Mouse (Mus musculus): ENCODE measurements around the gene Ubfd1. TPM values are rescaled to one million over a fixed set of nuclear protein-coding genes. Genes with fewer than 3 reads are reported as not detected.

Ubfd1 gene
- polyA plus RNA-seq, 1 experiment from 2014 or later: 98.4 TPM

DNA sequence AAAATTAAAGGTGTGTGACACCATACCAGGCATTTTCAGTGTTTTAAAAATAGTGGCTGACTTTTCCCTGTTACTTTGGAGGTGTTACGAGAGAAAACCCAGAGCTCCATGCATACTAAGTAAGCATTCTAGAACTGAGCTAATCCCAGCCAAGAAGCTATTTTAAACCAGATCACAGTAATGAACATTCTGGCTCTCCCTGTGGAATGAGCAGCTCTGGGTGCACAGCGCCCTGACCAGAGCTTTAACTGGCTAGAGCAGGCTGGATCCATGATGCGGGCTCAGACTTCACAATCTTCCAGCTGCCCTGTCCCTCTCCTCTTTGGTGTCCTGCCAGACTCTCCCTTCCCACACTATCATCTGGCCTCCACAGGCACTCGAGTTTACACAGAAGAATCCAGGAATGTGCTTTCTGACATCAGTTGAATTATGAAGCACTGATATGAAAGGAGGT lies 21.8 kb upstream of the Ubfd1 start:
- 90% methylated on average over 4 of the region's 4 CpGs for WGBS
- no peak overlapping the region for H3K27ac ChIP-seq (ENCODE audit: low read depth, low read length)
- no peaks in the 10 kb centered on the region for H3K4me1 ChIP-seq (ENCODE audit: control insufficient read depth, insufficient read depth, low read length)
- H3K27me3 ChIP-seq (ENCODE audit: control insufficient read depth, insufficient read depth, low read length): no peaks in the 10 kb centered on the region
- H3K9ac ChIP-seq (replicated peaks; ENCODE audit: low read depth, low read length): no peak overlapping the region
- H3K36me3 ChIP-seq (ENCODE audit: control insufficient read depth, insufficient read depth, low read length): peaks cover 19% of the 10 kb centered on the region; the same call in 1 of the 2 replicates
- H3K4me2 ChIP-seq (ENCODE audit: low read depth, low read length): no peak overlapping the region
- H3K9me3 ChIP-seq (ENCODE audit: control insufficient read depth, low read length): no peaks in the 10 kb centered on the region
- no peak overlapping the region for H3K4me3 ChIP-seq (ENCODE audit: low read depth, low read length)
- ATAC-seq (ENCODE audit: low read depth): no peak

DNA sequence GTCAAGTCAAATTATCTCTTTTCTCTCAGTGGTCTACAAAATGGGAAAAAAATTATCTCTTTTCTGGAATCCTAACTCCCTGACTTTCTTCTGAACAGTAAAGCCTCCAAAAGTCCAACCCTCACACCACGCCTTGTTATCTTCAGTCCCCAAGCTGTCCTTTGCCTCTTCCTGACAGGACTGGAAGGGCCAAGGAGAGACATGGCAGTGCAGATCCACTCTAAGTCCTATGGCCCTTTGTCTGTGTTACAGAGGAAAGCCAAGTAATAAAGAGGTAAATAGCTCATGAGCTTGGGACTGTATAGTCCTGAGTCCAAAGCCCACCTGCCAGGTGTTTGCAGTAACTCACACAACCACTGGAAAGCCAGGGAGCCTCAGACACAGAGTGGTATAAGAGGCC lies 21.3 kb upstream of the Ubfd1 start:
- WGBS: 97% methylated on average over 1 of the region's 1 CpGs
- peaks cover 19% of the 10 kb centered on the region; the same call in 1 of the 2 replicates for H3K36me3 ChIP-seq (ENCODE audit: control insufficient read depth, insufficient read depth, low read length)

DNA sequence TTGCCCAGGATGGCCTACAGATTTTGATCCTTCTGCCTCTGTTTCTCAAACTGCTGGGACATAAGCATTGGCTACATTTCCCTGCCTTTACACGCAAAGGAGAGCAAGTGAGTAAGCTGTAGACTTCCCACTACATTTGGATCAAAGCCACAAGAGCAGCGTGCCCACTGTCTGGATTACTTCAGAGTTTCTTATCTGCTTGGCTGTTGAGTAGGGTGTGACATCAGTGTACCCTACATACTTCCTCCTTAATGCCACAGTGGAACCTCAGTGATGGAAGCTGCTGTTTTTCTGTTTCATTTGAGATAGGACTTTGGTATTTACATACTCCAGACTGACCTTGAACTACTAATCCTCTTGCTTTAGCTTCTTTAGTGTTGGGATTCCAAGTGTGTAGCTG lies 20.2 kb upstream of the Ubfd1 start:
- H3K27me3 ChIP-seq (ENCODE audit: control insufficient read depth, insufficient read depth, low read length): no peaks in the 10 kb centered on the region
- no peak overlapping the region for H3K4me3 ChIP-seq (ENCODE audit: low read depth, low read length)
- no peaks in the 10 kb centered on the region for H3K9me3 ChIP-seq (ENCODE audit: control insufficient read depth, low read length)
- no peak overlapping the region for H3K9ac ChIP-seq (replicated peaks; ENCODE audit: low read depth, low read length)
- H3K4me1 ChIP-seq (ENCODE audit: control insufficient read depth, insufficient read depth, low read length): no peaks in the 10 kb centered on the region
- no peak overlapping the region for H3K4me2 ChIP-seq (ENCODE audit: low read depth, low read length)
- ATAC-seq (ENCODE audit: low read depth): no peak
- peaks cover 13% of the 10 kb centered on the region; the same call in 1 of the 2 replicates for H3K36me3 ChIP-seq (ENCODE audit: control insufficient read depth, insufficient read depth, low read length)
- 89% methylated on average over 2 of the region's 2 CpGs for WGBS
- H3K27ac ChIP-seq (ENCODE audit: low read depth, low read length): no peak overlapping the region

More for the DNA sequence above, 21.3 kb upstream of the Ubfd1 start:
- Histone ChIP-seq H3K9ac (replicated peaks; ENCODE audit: low read depth, low read length) (no peak overlapping the region), H3K4me3 (ENCODE audit: low read depth, low read length) (no peak overlapping the region), H3K4me1 (ENCODE audit: control insufficient read depth, insufficient read depth, low read length) (no peaks in the 10 kb centered on the region), H3K9me3 (ENCODE audit: control insufficient read depth, low read length) (no peaks in the 10 kb centered on the region), H3K27me3 (ENCODE audit: control insufficient read depth, insufficient read depth, low read length) (no peaks in the 10 kb centered on the region), H3K27ac (ENCODE audit: low read depth, low read length) (no peak overlapping the region), H3K4me2 (ENCODE audit: low read depth, low read length) (no peak overlapping the region)
- ATAC-seq (ENCODE audit: low read depth): no peak

DNA sequence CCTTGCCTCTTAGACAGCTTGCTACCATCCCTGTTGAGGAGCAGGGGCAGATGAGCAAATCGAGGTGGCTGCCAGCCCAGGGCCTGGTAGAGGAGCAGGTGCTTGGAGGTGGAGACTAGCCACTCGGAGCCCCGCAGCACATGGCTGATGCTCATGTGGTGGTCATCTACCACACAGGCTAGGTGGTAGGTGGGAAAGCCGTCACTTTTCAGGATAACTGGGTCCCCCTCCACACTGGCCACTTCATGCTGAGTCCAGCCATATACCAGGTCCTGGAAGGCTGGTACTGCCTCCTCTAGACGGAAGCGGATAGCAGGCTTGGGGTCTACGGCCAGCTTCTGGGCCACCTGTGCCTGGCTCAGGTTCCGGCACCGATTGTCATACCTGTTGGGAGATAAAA lies 18.8 kb upstream of the Ubfd1 start:
- no peak overlapping the region for H3K9ac ChIP-seq (replicated peaks; ENCODE audit: low read depth, low read length)
- no peak overlapping the region for H3K4me3 ChIP-seq (ENCODE audit: low read depth, low read length)
- peaks cover 13% of the 10 kb centered on the region; the same call in 1 of the 2 replicates for H3K36me3 ChIP-seq (ENCODE audit: control insufficient read depth, insufficient read depth, low read length)
- H3K4me1 ChIP-seq (ENCODE audit: control insufficient read depth, insufficient read depth, low read length): no peaks in the 10 kb centered on the region
- no peaks in the 10 kb centered on the region for H3K9me3 ChIP-seq (ENCODE audit: control insufficient read depth, low read length)
- ATAC-seq (ENCODE audit: low read depth): no peak
- no peak overlapping the region for H3K4me2 ChIP-seq (ENCODE audit: low read depth, low read length)
- no peak overlapping the region for H3K27ac ChIP-seq (ENCODE audit: low read depth, low read length)
- no peaks in the 10 kb centered on the region for H3K27me3 ChIP-seq (ENCODE audit: control insufficient read depth, insufficient read depth, low read length)
- 96% methylated on average over 9 of the region's 9 CpGs for WGBS

DNA sequence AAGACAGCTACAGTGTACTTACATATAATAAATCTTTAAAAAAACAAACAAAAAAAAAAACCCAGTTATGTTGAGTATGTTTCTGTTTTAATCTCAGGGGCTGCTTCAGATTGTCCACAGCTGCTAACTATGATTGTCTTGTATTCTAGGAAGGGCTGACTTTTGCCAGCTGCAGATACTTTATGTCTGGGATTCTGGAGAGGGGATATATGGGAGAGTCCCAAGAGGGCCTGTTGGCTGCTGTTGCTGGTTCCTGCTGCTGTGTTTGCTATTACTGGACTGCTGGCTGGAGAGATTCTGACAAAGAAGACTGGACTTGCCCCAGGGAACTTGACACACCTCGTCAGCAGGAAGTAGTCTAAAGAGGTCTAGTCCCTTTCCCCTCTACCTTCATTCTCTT lies 16.1 kb upstream of the Ubfd1 start:
- no peaks in the 10 kb centered on the region for H3K27me3 ChIP-seq (ENCODE audit: control insufficient read depth, insufficient read depth, low read length)
- ATAC-seq (ENCODE audit: low read depth): no peak
- no peaks in the 10 kb centered on the region for H3K4me1 ChIP-seq (ENCODE audit: control insufficient read depth, insufficient read depth, low read length)
- H3K36me3 ChIP-seq (ENCODE audit: control insufficient read depth, insufficient read depth, low read length): peaks cover 13% of the 10 kb centered on the region; the same call in 1 of the 2 replicates
- no peaks in the 10 kb centered on the region for H3K9me3 ChIP-seq (ENCODE audit: control insufficient read depth, low read length)
- 92% methylated on average over 1 of the region's 1 CpGs for WGBS
- no peak overlapping the region for H3K4me3 ChIP-seq (ENCODE audit: low read depth, low read length)
- H3K27ac ChIP-seq (ENCODE audit: low read depth, low read length): no peak overlapping the region
- H3K9ac ChIP-seq (replicated peaks; ENCODE audit: low read depth, low read length): no peak overlapping the region
- H3K4me2 ChIP-seq (ENCODE audit: low read depth, low read length): no peak overlapping the region

DNA sequence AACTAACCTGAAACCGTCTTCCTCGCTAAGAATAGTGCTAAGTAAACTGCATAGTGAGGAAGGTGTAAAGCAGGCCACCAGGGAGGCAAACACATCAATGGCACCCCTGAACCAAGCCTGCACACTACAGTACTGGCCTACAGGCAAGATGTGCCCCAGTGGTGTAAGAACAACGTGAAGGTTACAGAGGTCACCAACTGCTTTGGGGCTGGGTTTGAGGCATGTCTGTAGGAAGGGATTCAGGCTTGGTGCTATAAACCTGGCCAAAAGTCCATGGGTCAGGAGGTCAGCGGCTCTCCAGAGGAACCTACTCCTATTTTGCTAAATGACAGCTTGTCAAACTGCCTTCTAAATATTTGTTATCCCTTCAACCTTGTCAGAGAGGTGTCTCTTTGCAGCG lies 10.3 kb upstream of the Ubfd1 start:
- H3K4me2 ChIP-seq (ENCODE audit: low read depth, low read length): no peak overlapping the region

DNA sequence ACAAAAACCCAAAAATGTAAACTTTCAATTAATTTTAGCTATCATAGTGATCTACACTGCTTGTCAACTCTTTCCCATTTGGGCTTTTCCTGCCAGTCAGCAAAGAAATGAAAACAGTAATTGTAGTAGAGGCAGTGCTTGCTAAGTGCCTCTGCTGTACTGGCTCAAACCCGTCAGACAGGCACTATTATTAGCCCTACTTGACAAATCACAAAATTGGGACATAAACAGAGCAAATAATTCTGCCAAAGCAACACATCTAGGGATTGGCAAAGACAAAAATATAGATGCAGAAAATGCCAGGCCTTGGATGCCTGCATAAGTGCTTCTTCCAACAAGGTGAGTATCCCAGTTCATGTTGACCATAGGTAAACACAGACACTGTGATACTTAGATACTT lies 1.3 kb upstream of the Ubfd1 start:
- peaks cover 22% of the 10 kb centered on the region for H3K4me1 ChIP-seq (ENCODE audit: control insufficient read depth, insufficient read depth, low read length)

More for the DNA sequence above, 10.3 kb upstream of the Ubfd1 start:
- Histone ChIP-seq H3K9me3 (ENCODE audit: control insufficient read depth, low read length) (no peaks in the 10 kb centered on the region), H3K27ac (ENCODE audit: low read depth, low read length) (no peak overlapping the region), H3K36me3 (ENCODE audit: control insufficient read depth, insufficient read depth, low read length) (peaks cover 3% of the 10 kb centered on the region; the same call in 1 of the 2 replicates), H3K4me1 (ENCODE audit: control insufficient read depth, insufficient read depth, low read length) (no peaks in the 10 kb centered on the region), H3K4me3 (ENCODE audit: low read depth, low read length) (no peak overlapping the region), H3K27me3 (ENCODE audit: control insufficient read depth, insufficient read depth, low read length) (no peaks in the 10 kb centered on the region), H3K9ac (replicated peaks; ENCODE audit: low read depth, low read length) (no peak overlapping the region)
- WGBS: 91% methylated on average over 5 of the region's 5 CpGs
- ATAC-seq (ENCODE audit: low read depth): no peak

DNA sequence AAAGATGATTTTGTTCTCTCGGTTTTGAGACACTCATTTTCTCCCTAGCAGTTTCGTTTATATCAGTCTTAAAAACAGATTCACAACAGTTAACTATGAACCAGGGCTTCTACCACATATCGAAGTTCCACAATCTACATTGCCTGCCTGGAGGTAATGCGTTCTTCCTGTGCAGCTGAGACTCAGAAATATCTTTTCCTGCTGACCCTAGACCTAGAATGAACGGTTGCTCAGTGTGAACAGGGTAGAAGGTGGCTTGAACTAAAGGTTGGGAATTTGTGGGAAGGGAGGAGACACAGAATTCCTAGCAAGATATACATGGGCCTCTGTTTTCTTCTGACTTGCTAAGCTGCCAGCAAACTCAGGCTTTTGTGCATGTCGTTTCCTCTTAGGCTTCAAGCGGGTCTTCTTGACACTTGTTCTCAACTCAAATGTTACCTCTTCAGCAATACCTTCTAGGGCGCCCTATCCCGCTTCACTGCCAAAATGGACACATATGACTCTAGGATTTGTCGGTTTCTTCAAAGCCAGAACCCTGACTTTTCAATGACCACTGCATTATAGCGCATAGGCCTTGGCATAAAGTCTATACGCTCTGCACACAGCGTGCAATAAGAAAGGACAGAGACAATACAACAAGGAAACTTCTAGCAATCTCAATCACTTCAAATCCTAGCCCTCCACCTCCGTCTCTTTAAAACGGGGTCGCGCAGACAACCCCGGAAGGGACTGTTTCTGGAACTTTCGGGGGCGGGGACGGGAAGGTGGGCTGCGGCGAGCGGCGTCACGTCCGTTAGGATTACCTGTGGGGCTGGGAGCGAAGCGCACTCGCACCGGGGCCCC lies 652 bp upstream of the Ubfd1 start:
- WGBS: 21% methylated on average over 31 of the region's 31 CpGs
- peak overlapping the region; percentile 84 for H3K4me2 ChIP-seq (ENCODE audit: low read depth, low read length)
- H3K9ac ChIP-seq (replicated peaks; ENCODE audit: low read depth, low read length): peak overlapping the region; percentile 95
- no peaks in the 10 kb centered on the region for H3K27me3 ChIP-seq (ENCODE audit: control insufficient read depth, insufficient read depth, low read length)
- H3K36me3 ChIP-seq (ENCODE audit: control insufficient read depth, insufficient read depth, low read length): peaks cover 5% of the 10 kb centered on the region; the same call in 1 of the 2 replicates
- H3K27ac ChIP-seq (ENCODE audit: low read depth, low read length): peak overlapping the region; percentile 92
- H3K9me3 ChIP-seq (ENCODE audit: control insufficient read depth, low read length): no peaks in the 10 kb centered on the region
- peaks cover 22% of the 10 kb centered on the region for H3K4me1 ChIP-seq (ENCODE audit: control insufficient read depth, insufficient read depth, low read length)
- ATAC-seq (ENCODE audit: low read depth): no peak; the same call in 1 of the 2 replicates
- H3K4me3 ChIP-seq (ENCODE audit: low read depth, low read length): peak overlapping the region; percentile 100

More for the DNA sequence above, 1.3 kb upstream of the Ubfd1 start:
- no peaks in the 10 kb centered on the region for H3K9me3 ChIP-seq (ENCODE audit: control insufficient read depth, low read length)
- H3K36me3 ChIP-seq (ENCODE audit: control insufficient read depth, insufficient read depth, low read length): peaks cover 5% of the 10 kb centered on the region; the same call in 1 of the 2 replicates
- H3K27me3 ChIP-seq (ENCODE audit: control insufficient read depth, insufficient read depth, low read length): no peaks in the 10 kb centered on the region
- H3K4me3 ChIP-seq (ENCODE audit: low read depth, low read length): no peak overlapping the region
- ATAC-seq (ENCODE audit: low read depth): no peak
- no peak overlapping the region for H3K9ac ChIP-seq (replicated peaks; ENCODE audit: low read depth, low read length)
- 81% methylated on average over 1 of the region's 1 CpGs for WGBS
- H3K27ac ChIP-seq (ENCODE audit: low read depth, low read length): no peak overlapping the region
- no peak overlapping the region; the same call in 1 of the 2 replicates for H3K4me2 ChIP-seq (ENCODE audit: low read depth, low read length)

Measured in neural tube, embryonic 14.5 days (tissue).